Mouse (Mus musculus) common myeloid progenitor, adult 5-6 weeks (primary cell): ENCODE results near the gene Cers3. TPM values are rescaled to one million over a fixed set of nuclear protein-coding genes. Genes with fewer than 3 reads are reported as not detected.

Experiments
- ATAC-seq: replicated peaks from 2 replicates; pipeline ENCODE4 v1.8.0; 2016; ENCODE audit warnings: low read depth, mild to moderate bottlenecking, moderate TSS enrichment, inconsistent platforms; ENCODE audit not compliant: poor library complexity, severe bottlenecking
- total RNA-seq: library from RNA; stranded (forward); fragments of 200-1000, 187-1606 nt; gene quantifications from 2 replicates; pipeline ENCODE4 v1.2.3, GENCODE M21; 2017

Cers3 gene
- total RNA-seq, 1 experiment from 2014 or later, result not detected

GRCm38 (mm10) chr7:66831295-66831694 lies 88.0 kb downstream of the Cers3 start:
- no peak for ATAC-seq

- ATAC-seq, result peak; percentile 93
Measured at GRCm38 (mm10) chr7:66839463-66840007, 96.2 kb downstream of the Cers3 start, which contains the start of gene Adamts17. Gene Adamts17, plus strand, starts transcription at chr7:66839735.

GRCm38 (mm10) chr7:66840008-66840719 lies 96.9 kb downstream of the Cers3 start:
- ATAC-seq, result 0 out of 2 replicates have a peak, but pooled peaks have one; percentile 15

GRCm38 (mm10) chr7:66841165-66841564 lies 97.9 kb downstream of the Cers3 start:
- ATAC-seq, result no peak

GRCm38 (mm10) chr7:66842021-66842420 lies 98.7 kb downstream of the Cers3 start:
- ATAC-seq, result peak; percentile 26; the same call in 1 of the 2 replicates

- no peak for ATAC-seq
Measured at GRCm38 (mm10) chr7:66843846-66844245, 100.5 kb downstream of the Cers3 start.

- no peak for ATAC-seq
Measured at GRCm38 (mm10) chr7:66846582-66846981, 103.3 kb downstream of the Cers3 start.

- no peak for ATAC-seq
Measured at GRCm38 (mm10) chr7:66847299-66847698, 104.0 kb downstream of the Cers3 start.

- ATAC-seq, result peak; percentile 78
Measured at GRCm38 (mm10) chr7:66849316-66849715, 106.0 kb downstream of the Cers3 start.

GRCm38 (mm10) chr7:66852164-66852563 lies 108.9 kb downstream of the Cers3 start:
- no peak for ATAC-seq

- ATAC-seq, result no peak
Measured at GRCm38 (mm10) chr7:66857610-66858009, 114.3 kb downstream of the Cers3 start.

GRCm38 (mm10) chr7:66858247-66859075 lies 115.2 kb downstream of the Cers3 start:
- no peak for ATAC-seq

GRCm38 (mm10) chr7:66859220-66859619 lies 115.9 kb downstream of the Cers3 start:
- no peak for ATAC-seq

- peak; percentile 74 for ATAC-seq
Measured at GRCm38 (mm10) chr7:66866944-66867718, 123.8 kb downstream of the Cers3 start.

- no peak for ATAC-seq
Measured at GRCm38 (mm10) chr7:66867719-66868501, 124.6 kb downstream of the Cers3 start.

GRCm38 (mm10) chr7:66871520-66871919 lies 128.2 kb downstream of the Cers3 start:
- ATAC-seq, result no peak

GRCm38 (mm10) chr7:66871940-66872511 lies 128.7 kb downstream of the Cers3 start:
- no peak for ATAC-seq

GRCm38 (mm10) chr7:66873235-66873634 lies 129.9 kb downstream of the Cers3 start:
- ATAC-seq, result no peak
